Mouse (Mus musculus) induced T-regulatory cell, adult 2 months (primary cell): ENCODE results near the gene Gm17359.

Experiments
- DNase-seq: peaks from one replicate; pipeline ENCODE4 v3.0.0-alpha.2; 2012; ENCODE audit warnings: low read depth

Gene Gm17359

GRCm38 (mm10) chr3:79336044-79336766 is at the start of gene Gm17359:
Gene Gm17359, plus strand, starts transcription at chr3:79336661.
- DNase-seq, result peak; percentile 41

- peak; percentile 93 for DNase-seq
Observed at GRCm38 (mm10) chr3:79287108-79287576, 49.3 kb upstream of the Gm17359 start.

- no peak for DNase-seq
Observed at GRCm38 (mm10) chr3:79287699-79288458, 48.6 kb upstream of the Gm17359 start.

DNA sequence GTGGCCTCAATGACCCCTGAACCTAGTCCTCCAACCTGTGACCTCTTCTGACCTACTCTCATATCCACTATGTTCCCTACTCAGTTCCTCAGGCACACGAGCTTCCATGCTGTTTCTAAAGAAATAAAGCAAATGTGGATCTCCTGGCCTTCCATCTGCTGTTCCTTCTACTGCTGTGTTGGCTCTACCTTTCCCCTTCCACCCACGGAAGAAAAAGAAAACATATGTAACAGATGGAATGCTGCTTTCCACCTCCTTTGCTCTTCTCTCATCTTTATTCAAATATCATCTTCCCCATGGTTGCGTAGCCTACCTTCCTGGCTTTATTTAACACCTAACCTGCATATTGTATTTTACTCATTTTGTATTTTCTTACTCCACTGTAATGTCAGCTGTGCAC is 47.4 kb upstream of the Gm17359 start:
- DNase-seq, result no peak

- DNase-seq, result no peak
Observed at GRCm38 (mm10) chr3:79293023-79293422, 43.4 kb upstream of the Gm17359 start.

DNA sequence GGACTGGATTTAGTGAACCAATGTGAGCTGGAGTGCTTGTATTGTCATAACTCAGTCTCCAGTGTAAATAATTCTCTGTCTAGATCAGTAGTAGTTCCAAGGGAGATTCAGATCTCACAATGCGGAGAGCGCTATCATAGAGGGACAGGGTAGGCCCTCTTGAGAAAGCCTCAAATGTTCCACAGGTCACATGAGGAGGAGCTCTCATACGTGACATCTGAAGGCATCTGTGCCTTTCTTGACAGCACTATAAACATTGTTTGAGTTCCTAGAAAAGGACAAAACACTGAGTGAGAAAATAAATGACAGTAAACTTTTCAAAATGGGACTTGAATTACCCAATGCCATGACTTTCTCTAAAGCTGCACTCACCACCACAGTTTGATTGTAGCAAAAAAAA is 41.8 kb upstream of the Gm17359 start:
- no peak for DNase-seq

DNA sequence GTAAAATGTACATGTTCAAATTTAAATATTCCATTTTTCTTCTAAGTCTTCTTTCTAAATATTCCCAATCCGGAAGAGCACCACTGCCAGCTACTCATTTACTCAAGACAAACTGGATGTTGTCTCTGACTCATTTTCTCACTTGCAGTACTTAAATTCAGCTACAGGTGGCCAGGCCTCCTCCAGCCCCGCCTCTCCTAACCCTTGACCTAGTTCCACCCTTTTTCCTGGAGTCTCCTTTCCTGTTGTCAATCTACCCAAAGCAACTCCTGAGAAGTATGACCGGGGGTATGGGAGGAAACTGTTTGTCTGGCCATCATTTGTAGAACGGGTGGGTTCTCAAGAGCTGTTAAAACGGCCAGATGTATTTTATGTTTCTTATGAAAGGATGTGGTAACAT is 40.4 kb upstream of the Gm17359 start:
- no peak for DNase-seq

DNA sequence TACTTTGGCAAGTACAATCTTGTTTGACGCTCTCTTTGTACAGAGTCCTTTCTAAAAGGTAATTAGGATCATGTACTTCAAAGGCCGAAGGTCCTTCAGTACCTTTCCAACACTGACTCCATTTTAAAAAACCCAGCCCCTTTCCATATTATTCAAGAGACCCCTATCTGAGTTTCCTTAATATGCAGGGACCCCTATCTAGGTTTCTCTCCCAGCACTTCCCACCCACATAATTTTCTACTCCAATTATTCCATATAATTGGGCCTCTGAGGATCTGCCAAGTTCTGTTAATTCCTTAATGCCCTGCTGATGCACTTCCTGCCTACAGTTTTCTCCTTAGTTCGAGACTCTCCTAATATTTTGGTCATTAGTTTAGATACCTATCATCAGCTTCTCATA is 39.9 kb upstream of the Gm17359 start:
- no peak for DNase-seq

- DNase-seq, result no peak
Observed at GRCm38 (mm10) chr3:79297281-79297680, 39.2 kb upstream of the Gm17359 start.

DNA sequence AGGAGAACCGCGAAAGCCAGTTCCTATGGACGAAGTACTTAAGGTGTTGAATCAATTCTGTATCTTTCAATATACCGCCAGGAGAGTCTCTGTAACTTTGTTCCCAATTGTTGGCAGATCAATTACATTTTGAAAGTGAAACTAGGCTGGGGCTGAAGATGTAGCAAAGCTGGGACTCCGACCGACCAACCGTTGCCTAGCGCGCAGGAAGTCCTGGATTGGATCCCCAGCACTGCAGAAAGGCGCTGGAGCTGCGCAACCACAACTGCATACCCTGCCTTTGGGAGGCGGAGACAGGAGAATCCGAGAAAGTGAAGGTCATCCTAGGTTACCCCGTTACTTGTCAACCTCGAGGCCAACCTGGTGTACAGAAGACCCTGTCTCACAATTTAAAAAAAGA is 37.1 kb upstream of the Gm17359 start:
- DNase-seq, result no peak

DNA sequence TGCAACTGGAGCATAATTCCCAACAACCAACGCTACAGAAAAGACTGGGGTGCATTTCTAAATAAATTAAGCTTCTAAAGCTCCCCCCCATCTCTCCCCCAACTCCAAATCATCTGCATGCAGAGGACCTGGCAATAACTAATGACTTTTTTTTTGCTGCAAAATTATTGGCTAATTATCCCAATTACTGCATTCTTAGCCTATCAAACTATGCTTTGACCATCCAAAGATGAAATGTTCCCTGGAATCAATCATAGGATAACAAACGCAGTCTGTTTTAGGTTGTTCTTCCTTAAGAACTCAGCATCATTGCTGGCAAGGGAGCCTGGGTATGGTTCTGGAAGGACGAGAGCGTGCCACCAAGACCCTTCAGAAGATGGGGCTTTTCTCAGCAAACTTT is 27.9 kb upstream of the Gm17359 start:
- no peak for DNase-seq

DNA sequence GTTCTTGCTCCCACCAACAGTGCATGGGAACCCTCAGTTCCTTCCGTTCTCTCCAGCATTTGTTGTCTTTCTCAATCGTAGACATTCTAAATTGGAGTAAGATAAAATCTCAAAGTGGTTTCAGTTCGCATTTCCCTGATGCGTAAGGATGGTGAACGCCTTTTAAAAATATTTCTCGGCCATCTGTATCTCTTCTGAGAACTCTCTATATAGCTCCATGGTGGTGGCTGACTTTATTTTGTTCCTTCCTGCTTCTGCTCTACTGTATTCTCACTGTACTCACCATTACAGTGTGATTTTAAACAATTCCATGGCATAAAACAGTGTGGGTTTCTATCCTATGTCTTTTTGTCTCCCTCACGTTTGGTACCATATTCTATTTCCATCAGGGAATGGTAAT is 26.3 kb upstream of the Gm17359 start:
- no peak for DNase-seq

GRCm38 (mm10) chr3:79311895-79312294 is 24.6 kb upstream of the Gm17359 start:
- no peak for DNase-seq

DNA sequence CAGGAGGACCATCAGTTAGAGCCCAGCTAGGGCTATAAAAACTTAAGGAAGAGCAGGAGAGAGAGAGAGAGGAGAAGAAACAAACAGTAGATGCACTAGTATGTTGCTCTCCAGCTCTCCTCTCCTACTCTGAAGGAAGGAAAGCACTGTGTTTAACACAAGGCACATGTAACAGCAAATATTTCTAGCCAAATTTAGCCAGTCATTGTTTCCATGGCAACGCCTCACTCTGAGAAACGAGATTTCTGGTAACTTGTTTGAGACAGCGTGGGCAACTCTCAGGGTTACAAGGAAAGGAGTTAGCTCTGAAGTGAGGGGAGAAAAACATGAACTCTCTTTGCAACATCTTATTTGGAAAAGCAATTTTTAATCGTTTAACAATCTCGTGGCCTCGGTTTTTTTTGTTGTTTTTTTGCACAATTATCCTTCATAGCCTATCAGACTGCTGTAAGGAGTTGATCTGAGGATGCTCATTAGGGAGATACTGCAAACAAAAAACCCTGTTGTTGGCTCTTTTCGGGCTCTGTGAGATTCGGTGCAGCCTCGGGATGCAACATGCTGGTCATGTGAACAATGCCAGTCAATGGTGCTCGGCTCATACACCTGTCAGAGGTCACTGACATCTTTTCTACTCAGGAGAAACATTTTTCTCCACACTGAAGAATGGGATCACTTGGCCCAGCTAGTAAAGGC is 22.3 kb upstream of the Gm17359 start:
- DNase-seq, result no peak

DNA sequence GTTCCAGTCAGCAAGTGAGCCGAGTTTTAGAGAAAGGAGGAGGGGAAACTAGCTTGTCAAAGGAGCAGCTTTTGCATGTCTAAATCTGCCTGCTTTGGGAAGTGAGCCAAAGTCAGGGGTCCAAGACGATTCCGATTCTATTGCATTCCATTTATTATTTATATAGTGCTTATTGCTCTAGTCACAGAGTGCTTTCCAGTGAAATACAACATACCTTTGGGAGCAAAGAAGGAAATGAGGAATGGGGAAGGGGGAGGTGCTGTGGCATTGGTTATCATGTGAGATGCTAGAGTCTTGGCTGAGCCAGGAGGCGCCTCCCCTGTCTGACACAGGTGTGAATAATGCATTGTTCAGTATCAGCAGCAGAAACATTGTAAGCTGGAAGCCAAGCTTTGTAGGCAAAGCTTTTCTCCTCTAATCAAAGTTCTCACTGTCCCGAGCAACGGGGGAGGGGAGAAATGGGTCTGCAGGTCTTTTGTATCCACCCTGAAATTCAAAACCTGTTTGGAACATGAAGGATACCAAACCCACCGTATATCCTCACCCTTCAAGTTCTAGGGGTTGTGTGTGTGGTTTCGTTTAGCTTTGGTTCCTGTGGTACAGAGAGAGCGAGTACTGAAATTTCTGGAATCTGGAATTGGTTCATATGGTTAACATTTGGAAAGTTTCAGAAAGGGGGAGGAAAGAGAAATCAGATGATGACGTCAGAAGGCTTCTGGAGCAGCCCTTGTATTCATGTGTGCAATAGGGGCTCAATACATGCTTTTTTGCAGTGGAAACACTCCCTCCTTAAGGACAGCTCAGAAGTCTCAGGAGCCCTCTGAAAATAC is 11.5 kb upstream of the Gm17359 start:
- no peak for DNase-seq

DNA sequence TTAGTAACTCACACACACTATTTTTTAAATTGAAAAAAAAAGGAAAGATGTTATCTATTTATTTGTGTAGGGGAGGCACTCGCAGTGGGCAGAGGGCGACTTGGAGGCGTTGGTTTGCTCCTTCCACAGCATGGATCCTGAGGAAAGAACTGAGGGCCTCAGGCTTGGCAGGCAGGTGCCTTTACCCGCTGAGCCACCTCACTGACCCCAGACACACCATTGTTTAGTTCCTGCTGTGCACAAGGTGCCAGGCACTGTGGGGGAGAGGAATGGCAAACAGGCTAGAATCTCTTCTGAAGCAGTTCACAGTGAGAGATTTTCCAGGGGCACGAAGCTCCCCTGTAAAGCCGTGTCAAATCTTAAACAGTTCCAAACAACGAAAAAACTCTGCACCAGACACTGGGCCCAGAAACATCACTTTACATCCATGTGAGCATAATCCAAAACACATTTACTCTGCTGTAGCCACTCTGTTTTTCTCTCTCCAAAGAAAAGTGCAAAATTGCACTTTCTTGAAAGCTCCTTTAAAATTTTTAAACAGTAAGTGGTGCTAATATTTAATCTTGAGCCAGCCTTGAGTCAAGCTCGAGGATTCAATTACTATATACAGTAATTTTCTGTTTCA is 6.7 kb upstream of the Gm17359 start:
- DNase-seq, result no peak

DNA sequence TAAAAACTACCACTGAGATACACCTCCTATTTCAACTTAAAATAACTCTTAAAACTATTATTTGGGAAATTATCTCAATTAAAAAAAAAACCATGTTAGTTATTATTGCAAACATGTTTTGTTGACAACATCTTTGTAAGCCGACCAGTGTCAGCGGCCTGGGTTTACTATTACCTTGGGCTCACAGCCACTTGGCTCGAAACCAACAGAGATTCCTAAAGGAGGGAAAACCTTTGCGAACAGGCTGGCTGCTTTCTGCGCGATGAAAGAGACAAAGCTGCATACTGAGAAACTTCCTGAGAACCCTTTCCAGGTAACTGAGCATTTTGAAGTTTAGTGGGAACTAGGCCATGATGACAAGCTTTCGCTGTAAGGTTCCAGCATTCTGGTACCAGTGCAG is 3.4 kb upstream of the Gm17359 start:
- no peak for DNase-seq

- DNase-seq, result no peak
Observed at GRCm38 (mm10) chr3:79333643-79334200, 2.7 kb upstream of the Gm17359 start.

DNA sequence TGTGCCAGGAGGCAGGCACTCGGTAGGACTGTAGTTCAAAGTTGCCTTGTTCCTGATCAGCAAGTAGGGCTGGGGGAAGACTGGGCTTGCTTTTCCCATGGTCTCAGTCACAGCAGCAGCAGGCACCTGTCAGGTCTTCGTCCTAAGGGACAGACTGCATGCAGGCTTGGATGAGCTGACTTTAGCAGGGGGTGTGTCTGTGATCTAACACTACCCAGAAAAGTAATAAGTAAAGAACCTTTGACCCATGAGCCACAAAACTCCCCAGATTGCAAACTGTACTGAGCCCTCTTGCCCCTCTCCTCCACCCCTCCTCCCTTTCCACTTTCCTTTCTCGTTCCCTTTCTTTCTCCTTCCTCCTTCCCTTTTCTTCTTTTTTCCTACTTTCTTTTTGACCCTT is 4.3 kb downstream of the Gm17359 start:
- no peak for DNase-seq

DNA sequence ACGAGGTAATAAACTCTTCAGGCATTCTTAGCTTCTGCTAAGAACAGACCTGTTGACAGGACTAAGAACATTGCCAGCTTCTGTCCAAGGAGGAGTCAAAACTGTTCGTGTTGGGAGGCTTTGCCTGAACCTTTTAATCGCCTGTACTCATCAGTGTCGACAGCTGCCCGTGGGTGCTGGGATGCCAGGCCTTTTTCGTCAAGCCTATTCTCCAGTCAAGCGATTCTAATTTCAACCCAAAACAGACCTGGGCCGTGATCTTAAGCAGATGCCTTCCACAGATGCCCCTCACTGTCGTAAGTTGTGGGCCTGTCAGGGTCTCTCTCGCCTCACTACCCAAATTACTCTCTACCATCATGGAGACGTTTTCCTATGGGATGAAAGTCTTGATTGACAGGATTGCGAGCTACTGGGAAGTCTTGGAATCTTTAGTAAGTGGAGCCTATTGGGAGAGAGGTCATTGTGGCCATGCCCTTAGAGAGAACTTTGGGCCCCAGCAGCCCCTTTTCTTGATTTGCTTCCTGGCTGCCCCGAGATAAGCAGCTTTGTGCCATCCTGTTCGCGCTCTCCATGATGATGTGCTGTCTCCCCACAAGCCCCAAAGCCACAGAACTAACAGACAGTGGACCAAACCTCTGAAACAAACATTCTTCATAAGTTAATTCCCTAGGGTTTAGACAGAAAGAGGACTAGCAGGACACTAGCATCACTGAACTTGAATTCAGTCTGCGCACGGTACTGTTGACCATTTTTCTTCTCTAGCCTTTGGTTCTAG is 6.7 kb downstream of the Gm17359 start:
- DNase-seq, result no peak
